30 mouse cellular contexts compared by ENCODE assay signal in the genomic region with DNA sequence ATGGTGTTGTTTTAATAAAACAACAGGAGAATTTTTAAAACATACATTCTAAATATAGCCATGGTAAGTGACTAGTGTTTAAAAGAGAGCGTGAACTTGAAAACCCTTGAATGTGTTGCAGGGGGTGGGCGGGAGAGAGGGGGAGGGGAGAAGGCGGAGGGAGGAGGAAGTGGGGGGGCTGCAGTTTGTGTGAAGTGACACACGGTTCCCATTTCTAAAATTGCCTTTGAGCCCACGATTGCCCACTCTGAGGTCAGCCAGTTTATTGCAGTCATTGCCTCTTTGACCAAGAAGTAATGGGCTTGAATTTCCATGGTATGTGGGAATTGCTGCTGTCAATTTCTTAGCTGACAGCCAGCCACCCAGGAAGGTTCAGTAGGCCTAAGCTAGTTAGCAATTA. TPM values are rescaled to one million over a fixed set of nuclear protein-coding genes. Genes with fewer than 3 reads are reported as not detected.
DNase-seq lines count a peak whose midpoint lies in the region; ATAC-seq and TF ChIP-seq lines count a peak whose summit lies in the region.
"Had no signal": no experiment of that assay in that cellular context is flagged by ENCODE, and none has a peak within 500 bp of the region (broad histone marks: within the 10 kb centered on the region; RNA-seq: fewer than 3 reads in every experiment).

No protein-coding gene starts in this region.

- H3K36me3 ChIP-seq in heart, embryonic 16.5 days (ENCODE audit: control insufficient read depth, insufficient read depth) = no peaks in the 10 kb centered on the region
- no peaks in the 10 kb centered on the region for H3K36me3 ChIP-seq in midbrain, embryonic 14.5 days (ENCODE audit: control insufficient read depth, insufficient read depth, low read length)
- no peaks in the 10 kb centered on the region for H3K36me3 ChIP-seq in midbrain, embryonic 16.5 days (ENCODE audit: control insufficient read depth, insufficient read depth, low read length)
- H3K36me3 ChIP-seq: embryonic facial prominence, embryonic 13.5 days; forebrain, embryonic 12.5 days; liver, embryonic 12.5 days; midbrain, embryonic 15.5 days had no signal

- DNase-seq in heart, postnatal 36 days = no peak
- no peak for DNase-seq in midbrain, embryonic 14.5 days
- no peak for DNase-seq in frontal cortex, adult 2 months (ENCODE audit: extremely low spot score in 1 of 2, low spot score in 1 of 2)
- no peak for DNase-seq in lung, adult 18-20 months
- DNase-seq: adrenal gland, postnatal 14 days; cerebellum, adult 8-10 months; cerebellum, postnatal 36 days; gastrocnemius, adult 2 months; heart, postnatal 10 days; kidney, adult 2 months; lung, adult 2 months had no signal

- H3K4me1 ChIP-seq in heart, embryonic 16.5 days (ENCODE audit: control insufficient read depth, insufficient read depth, low read length) = 0 out of 2 replicates have a peak, but pooled peaks cover 3% of the 10 kb centered on the region
- peaks cover 20% of the 10 kb centered on the region for H3K4me1 ChIP-seq in midbrain, embryonic 14.5 days (ENCODE audit: control insufficient read depth, insufficient read depth, low read length)
- H3K4me1 ChIP-seq in midbrain, embryonic 16.5 days (ENCODE audit: control insufficient read depth, insufficient read depth, low read length) = peaks cover 20% of the 10 kb centered on the region
- peaks cover 7% of the 10 kb centered on the region; the same call in 1 of the 2 replicates for H3K4me1 ChIP-seq in bone marrow, adult 2 months (ENCODE audit: control insufficient read depth, insufficient read depth, low read length)

- no peak overlapping the region for H3K4me2 ChIP-seq in heart, embryonic 16.5 days (ENCODE audit: low read depth, low read length)
- H3K4me2 ChIP-seq in midbrain, embryonic 14.5 days (ENCODE audit: low read length) = no peak overlapping the region
- no peak overlapping the region for H3K4me2 ChIP-seq in midbrain, embryonic 16.5 days (ENCODE audit: low read length)
- H3K4me2 ChIP-seq: embryonic facial prominence, embryonic 13.5 days; forebrain, embryonic 12.5 days; heart, embryonic 11.5 days; liver, embryonic 12.5 days; midbrain, embryonic 15.5 days had no signal

- ATAC-seq in heart, embryonic 16.5 days (replicated peaks; ENCODE audit: extremely low read depth, insufficient read depth, low FRiP score) = no peak
- no peak for ATAC-seq in midbrain, embryonic 14.5 days (ENCODE audit: low FRiP score, low TSS enrichment)
- ATAC-seq in midbrain, embryonic 16.5 days = no peak
- 0 out of 2 replicates have a peak, but pooled peaks have one; percentile 13 for ATAC-seq in monocyte, adult 5-6 weeks (replicated peaks; ENCODE audit: insufficient number of reproducible peaks, low FRiP score, low TSS enrichment, poor library complexity, severe bottlenecking)
- ATAC-seq: liver, embryonic 12.5 days; midbrain, embryonic 15.5 days had no signal

- H3K27ac ChIP-seq in heart, embryonic 16.5 days (ENCODE audit: low read length) = peak overlapping the region; percentile 9; the same call in 1 of the 2 replicates
- peak overlapping the region; percentile 9; the same call in 1 of the 2 replicates for H3K27ac ChIP-seq in midbrain, embryonic 14.5 days (replicated peaks; ENCODE audit: low read depth, low read length)
- no peak overlapping the region for H3K27ac ChIP-seq in midbrain, embryonic 16.5 days (ENCODE audit: low read length)
- peak overlapping the region; percentile 58; the same call in 1 of the 2 replicates for H3K27ac ChIP-seq in bone marrow, adult 2 months (ENCODE audit: control insufficient read depth, insufficient read depth, low read depth, low read length, poor library complexity)
- H3K27ac ChIP-seq: embryonic facial prominence, embryonic 13.5 days; forebrain, embryonic 12.5 days; gastrocnemius, adult 2 months; hindbrain, embryonic 14.5 days; kidney, postnatal 0 days; liver, embryonic 12.5 days; midbrain, embryonic 15.5 days had no signal

- intact Hi-C loops in heart, postnatal 36 days (cut with DNase I) = no loop called here

- no peak overlapping the region for H3K9ac ChIP-seq in heart, embryonic 16.5 days (ENCODE audit: low read length)
- no peak overlapping the region for H3K9ac ChIP-seq in midbrain, embryonic 14.5 days (replicated peaks; ENCODE audit: low read length)
- no peak overlapping the region for H3K9ac ChIP-seq in midbrain, embryonic 16.5 days (ENCODE audit: low read depth, low read length)
- H3K9ac ChIP-seq: embryonic facial prominence, embryonic 13.5 days; forebrain, embryonic 12.5 days; hindbrain, embryonic 14.5 days; liver, embryonic 12.5 days; midbrain, embryonic 15.5 days had no signal

- H3K9me3 ChIP-seq in heart, embryonic 16.5 days (replicated peaks; ENCODE audit: control insufficient read depth, low read length) = no peaks in the 10 kb centered on the region
- no peaks in the 10 kb centered on the region for H3K9me3 ChIP-seq in midbrain, embryonic 14.5 days (ENCODE audit: control insufficient read depth, low read length)
- no peaks in the 10 kb centered on the region for H3K9me3 ChIP-seq in midbrain, embryonic 16.5 days (replicated peaks; ENCODE audit: control insufficient read depth, low read length, poor library complexity, severe bottlenecking)
- H3K9me3 ChIP-seq: embryonic facial prominence, embryonic 13.5 days; forebrain, embryonic 12.5 days; liver, embryonic 12.5 days; megakaryocyte, embryonic 14.5 days; midbrain, embryonic 15.5 days had no signal

- peaks cover 6% of the 10 kb centered on the region for H3K27me3 ChIP-seq in heart, embryonic 16.5 days (ENCODE audit: control insufficient read depth, insufficient read depth, low read length)
- H3K27me3 ChIP-seq in midbrain, embryonic 14.5 days (ENCODE audit: control insufficient read depth, insufficient read depth, low read length) = no peaks in the 10 kb centered on the region
- H3K27me3 ChIP-seq in midbrain, embryonic 16.5 days (ENCODE audit: control insufficient read depth, insufficient read depth, low read depth, low read length) = no peaks in the 10 kb centered on the region
- H3K27me3 ChIP-seq: midbrain, embryonic 15.5 days had no signal

- WGBS in heart, embryonic 16.5 days = 62% methylated on average over 5 of the region's 5 CpGs
- WGBS in midbrain, embryonic 14.5 days = 78% methylated on average over 5 of the region's 5 CpGs
- WGBS in midbrain, embryonic 16.5 days = 78% methylated on average over 5 of the region's 5 CpGs
- WGBS in bone marrow, adult 2 months = 14% methylated on average over 5 of the region's 5 CpGs

- H3K4me3 ChIP-seq in heart, embryonic 16.5 days (ENCODE audit: low read length) = no peak overlapping the region
- H3K4me3 ChIP-seq in midbrain, embryonic 14.5 days (replicated peaks; ENCODE audit: low read depth, low read length) = no peak overlapping the region
- no peak overlapping the region for H3K4me3 ChIP-seq in midbrain, embryonic 16.5 days (ENCODE audit: low read depth, low read length)
- H3K4me3 ChIP-seq in bone marrow, adult 2 months (replicated peaks; ENCODE audit: control insufficient read depth, low read depth, low read length) = no peak overlapping the region
- H3K4me3 ChIP-seq: embryonic facial prominence, embryonic 13.5 days; erythroblast, embryonic 14.5 days; forebrain, embryonic 12.5 days; gastrocnemius, adult 2 months; liver, embryonic 12.5 days; megakaryocyte, embryonic 14.5 days; midbrain, embryonic 15.5 days had no signal

- TF ChIP-seq POLR2A in bone marrow, adult 2 months (IDR thresholded peaks at IDR 0.05; ENCODE audit: borderline replicate concordance, control insufficient read depth, low read depth, low read length) = no peak

- no peak for TF ChIP-seq CTCF in bone marrow, adult 2 months (IDR thresholded peaks at IDR 0.05; ENCODE audit: control insufficient read depth, insufficient read depth, low read length)

RNA-seq across cellular contexts. Expression of a gene that starts 41.5 kb away (rescaled TPM):
- polyA plus RNA-seq in heart, embryonic 16.5 days (2015; fragmentation: Nextera tagmentation; extraction: Ambion mirVana) = 3.0 and 4.9 TPM in 2 replicates
- total RNA-seq in heart, postnatal 36 days (2021) = 1 to 10 TPM in 1 of 2 experiments, under 1 TPM in 1; 0.46 to 1.3 TPM
- 0.66 and 0.90 TPM in 2 replicates for polyA plus RNA-seq in midbrain, embryonic 14.5 days (2014; fragmentation: Nextera tagmentation; extraction: Ambion mirVana)
- polyA plus RNA-seq in midbrain, embryonic 16.5 days (2015; fragmentation: Nextera tagmentation; extraction: Ambion mirVana) = 0.16 and 0.23 TPM in 2 replicates
- 36.0 and 52.0 TPM in 2 replicates for polyA plus RNA-seq in bone marrow, adult 2 months (2011; ENCODE audit: insufficient read depth, insufficient read length, low replicate concordance, missing spikeins)
- 25.6 to 67.0 TPM (median 29.1 TPM) in 3 replicates for total RNA-seq in monocyte, adult 5-6 weeks (2017)
- 0.14 and 0.27 TPM in 2 replicates for polyA plus RNA-seq in frontal cortex, adult 2 months (2012; rRNA removed)

RNA-seq across cellular contexts. Expression of a gene that starts 48.9 kb away (rescaled TPM):
- polyA plus RNA-seq in heart, embryonic 16.5 days (2015; fragmentation: Nextera tagmentation; extraction: Ambion mirVana) = not detected in 2 replicates
- total RNA-seq in heart, postnatal 36 days (2021) = not detected
- not detected in 2 replicates for polyA plus RNA-seq in midbrain, embryonic 14.5 days (2014; fragmentation: Nextera tagmentation; extraction: Ambion mirVana)
- polyA plus RNA-seq in midbrain, embryonic 16.5 days (2015; fragmentation: Nextera tagmentation; extraction: Ambion mirVana) = not detected in 2 replicates
- 0.72 TPM in 1 of 2 replicates, not detected in the other for polyA plus RNA-seq in bone marrow, adult 2 months (2011; ENCODE audit: insufficient read depth, insufficient read length, low replicate concordance, missing spikeins)
- total RNA-seq in monocyte, adult 5-6 weeks (2017) = not detected in 3 replicates
- polyA plus RNA-seq in frontal cortex, adult 2 months (2012; rRNA removed) = 0.04 TPM in 1 of 2 replicates, not detected in the other
- total RNA-seq: adrenal gland, postnatal 14 days; gastrocnemius, adult 2 months; heart, postnatal 10 days; layer of hippocampus, postnatal 14 days had no signal
- polyA plus RNA-seq: brain, embryonic 14.5 days; embryonic facial prominence, embryonic 13.5 days; erythroblast, embryonic 14.5 days; forebrain, embryonic 12.5 days; heart, embryonic 11.5 days; hindbrain, embryonic 14.5 days; intestine, embryonic 14.5 days; kidney, adult 2 months; kidney, postnatal 0 days; large intestine, adult 2 months; limb, embryonic 11.5 days; liver, embryonic 12.5 days; lung, adult 2 months; midbrain, embryonic 15.5 days; stomach, embryonic 16.5 days had no signal

RNA-seq across cellular contexts. Expression of a gene that starts 57.7 kb away (rescaled TPM):
- polyA plus RNA-seq in heart, embryonic 16.5 days (2015; fragmentation: Nextera tagmentation; extraction: Ambion mirVana) = 0.60 and 0.81 TPM in 2 replicates
- under 1 TPM in 1 of 2 experiments, not detected in 1; 0.17 TPM for total RNA-seq in heart, postnatal 36 days (2021)
- 0.26 and 0.30 TPM in 2 replicates for polyA plus RNA-seq in midbrain, embryonic 14.5 days (2014; fragmentation: Nextera tagmentation; extraction: Ambion mirVana)
- polyA plus RNA-seq in midbrain, embryonic 16.5 days (2015; fragmentation: Nextera tagmentation; extraction: Ambion mirVana) = 0.34 and 0.39 TPM in 2 replicates
- polyA plus RNA-seq in bone marrow, adult 2 months (2011; ENCODE audit: insufficient read depth, insufficient read length, low replicate concordance, missing spikeins) = 0.54 TPM in 1 of 2 replicates, not detected in the other
- total RNA-seq in monocyte, adult 5-6 weeks (2017) = 0.10 to 0.57 TPM in 2 of 3 replicates, not detected in the other
- 0.68 and 0.86 TPM in 2 replicates for polyA plus RNA-seq in frontal cortex, adult 2 months (2012; rRNA removed)
- polyA plus RNA-seq: erythroblast, embryonic 14.5 days had no signal
